Mouse (Mus musculus) heart, embryonic 14.5 days (tissue): ENCODE results near the gene Olfr1511. TPM values are rescaled to one million over a fixed set of nuclear protein-coding genes. Genes with fewer than 3 reads are reported as not detected.
"Not testable (repeated sequence)": the region's sequence is repeated elsewhere in the genome, so short reads cannot be mapped to it uniquely, and the experiment has no call there.

Source experiments
- ATAC-seq: fragments of 200-750 bp; cut with Nextera tagmentation; 2 replicates; pipeline ENCODE4 v1.8.0; 2017; ENCODE audit warnings: low read depth, moderate TSS enrichment; ENCODE audit not compliant: insufficient number of reproducible peaks, insufficient read depth, low FRiP score
- H3K27ac ChIP-seq, 2 experiments: fragments of 200-500 bp in 1 of 2; fragments of 300-500 bp in 1 of 2; sonication (generic) in 1 of 2; replicated peaks in 1 of 2; 2 replicates each; pipeline ENCODE4 v1.5.1; 2012 to 2014; ENCODE audit warnings: low read depth in 2 of 2, low read length in 2 of 2, control low read depth in 1 of 2, mild to moderate bottlenecking in 1 of 2, mixed read lengths in 1 of 2; ENCODE audit not compliant: control insufficient read depth in 1 of 2, insufficient read depth in 1 of 2
- H3K27me3 ChIP-seq: fragments of 300-500 bp; sonication (generic); 2 replicates; pipeline ENCODE4 v1.6.1; 2014; ENCODE audit warnings: mild to moderate bottlenecking, low read length, control low read depth; ENCODE audit not compliant: control insufficient read depth, insufficient read depth
- H3K36me3 ChIP-seq: fragments of 300-500 bp; sonication (generic); 2 replicates; pipeline ENCODE4 v1.6.1; 2014; ENCODE audit warnings: mild to moderate bottlenecking, control low read depth, low read length, mixed read lengths; ENCODE audit not compliant: control insufficient read depth, insufficient read depth
- H3K4me1 ChIP-seq, 2 experiments: fragments of 200-500 bp in 1 of 2; fragments of 300-500 bp in 1 of 2; sonication (generic) in 1 of 2; 2 replicates each; pipeline ENCODE4 v1.6.1; 2012 to 2014; ENCODE audit warnings: low read length in 2 of 2, control low read depth in 1 of 2, mixed read lengths in 1 of 2; ENCODE audit not compliant: control insufficient read depth in 2 of 2, insufficient read depth in 2 of 2
- H3K4me2 ChIP-seq: fragments of 300-500 bp; sonication (generic); 2 replicates; pipeline ENCODE4 v1.6.1; 2014; ENCODE audit warnings: mild to moderate bottlenecking, low read length
- H3K4me3 ChIP-seq, 2 experiments: fragments of 200-500 bp in 1 of 2; fragments of 300-500 bp in 1 of 2; sonication (generic) in 1 of 2; 2 replicates each; pipeline ENCODE4 v1.5.1; 2012 to 2014; ENCODE audit warnings: low read length in 2 of 2, mild to moderate bottlenecking in 2 of 2, control low read depth in 1 of 2, low read depth in 1 of 2, moderate library complexity in 1 of 2; ENCODE audit not compliant: control insufficient read depth in 1 of 2, insufficient read depth in 1 of 2
- H3K9ac ChIP-seq: fragments of 300-500 bp; sonication (generic); 2 replicates; pipeline ENCODE4 v1.6.1; 2014; ENCODE audit warnings: mild to moderate bottlenecking, low read length
- H3K9me3 ChIP-seq: fragments of 300-500 bp; sonication (generic); 2 replicates; pipeline ENCODE4 v1.6.1; 2016; ENCODE audit warnings: low read length, control low read depth; ENCODE audit not compliant: control insufficient read depth
- WGBS: fragments of 180-500 bp; shearing (Covaris S2); extraction: QIAGEN DNeasy Blood & Tissue Kit; methylation state at CpG from one replicate; pipeline ENCODE4 v1.1.7; 2014; 5-methylcytosine and 5-hydroxymethylcytosine counted together
- polyA plus RNA-seq: library from polyadenylated mRNA; unstranded; fragments of >200 nt; fragmentation: Nextera tagmentation; extraction: Ambion mirVana; gene quantifications from 2 replicates; pipeline ENCODE4 v1.2.1, GENCODE M21; 2014

The Olfr1511 gene
- not detected in 2 replicates for polyA plus RNA-seq

- 72% methylated on average over 4 of the region's 4 CpGs for WGBS
- no peaks in the 10 kb centered on the region for H3K36me3 ChIP-seq
- H3K4me2 ChIP-seq, result no peak within 1 kb of the TSS
- H3K9me3 ChIP-seq, result no peaks in the 10 kb centered on the region
- no peaks in the 10 kb centered on the region for H3K27me3 ChIP-seq
- H3K4me1 ChIP-seq, result no peaks in the 10 kb centered on the region
- H3K9ac ChIP-seq, result no peak within 1 kb of the TSS
- no peak within 1 kb of the TSS for H3K27ac ChIP-seq
- H3K4me3 ChIP-seq, result no peak within 1 kb of the TSS
- no peak for ATAC-seq
These were observed at the start of gene Olfr1511 for GRCm38 (mm10) chr14:52397279-52397678. Gene Olfr1511 (minus strand): TSS chr14:52397379.

DNA sequence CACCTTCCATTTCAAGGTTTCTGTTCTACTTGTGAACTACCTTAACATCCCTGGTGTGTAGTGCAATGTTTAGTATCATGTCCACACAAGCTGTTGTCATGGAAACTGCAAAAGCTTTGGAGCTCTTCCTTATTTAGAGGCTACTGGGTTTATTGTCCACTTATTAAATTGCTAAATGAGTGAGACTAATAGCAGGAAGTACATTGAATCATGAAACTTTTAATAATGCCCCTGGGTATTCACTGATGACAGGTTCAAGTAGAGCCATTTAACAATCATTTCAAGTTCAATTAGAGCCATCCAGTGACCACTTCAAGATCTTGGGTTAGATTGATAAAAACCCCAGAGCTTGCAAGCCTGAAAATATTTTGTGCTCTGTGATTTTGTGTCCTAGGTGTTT lies 45.5 kb upstream of the Olfr1511 start, which contains the start of gene Olfr1509:
Gene Olfr1509, plus strand, starts transcription at position 301 of the 400 bp plus-strand sequence.
- Histone ChIP-seq H3K9ac (no peak within 1 kb of the TSS), H3K9me3 (no peaks in the 10 kb centered on the region), H3K27ac (no peak within 1 kb of the TSS), H3K27me3 (no peaks in the 10 kb centered on the region), H3K4me1 (no peaks in the 10 kb centered on the region), H3K4me2 (no peak within 1 kb of the TSS), H3K4me3 (no peak within 1 kb of the TSS), H3K36me3 (no peaks in the 10 kb centered on the region)
- no peak for ATAC-seq

DNA sequence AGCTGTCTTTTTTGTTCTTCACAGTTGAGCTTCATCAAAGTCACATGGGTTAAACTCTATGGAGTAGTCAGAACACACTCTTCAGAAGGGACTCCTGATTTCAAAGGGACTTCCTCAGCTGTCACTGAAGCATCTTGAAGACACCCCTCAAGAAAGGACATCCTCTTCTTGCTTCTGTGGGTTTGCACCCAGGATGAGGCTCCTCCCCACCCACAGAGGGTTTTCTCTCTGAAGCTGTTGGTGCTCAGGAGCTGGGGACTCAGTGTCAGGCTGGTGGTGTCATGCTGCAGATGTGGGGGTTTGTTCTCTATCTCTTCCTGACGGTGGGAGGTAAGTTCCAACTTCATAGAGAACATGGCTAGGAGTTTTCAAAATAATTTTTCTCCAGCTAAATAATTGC lies 30.5 kb upstream of the Olfr1511 start:
- no peak overlapping the region for H3K4me2 ChIP-seq
- no peak overlapping the region for H3K27ac ChIP-seq
- H3K27me3 ChIP-seq, result no peaks in the 10 kb centered on the region
- no peaks in the 10 kb centered on the region for H3K4me1 ChIP-seq
- H3K9me3 ChIP-seq, result no peaks in the 10 kb centered on the region
- ATAC-seq, result no peak
- WGBS, result 83% methylated on average over 1 of the region's 1 CpGs
- H3K36me3 ChIP-seq, result no peaks in the 10 kb centered on the region
- H3K4me3 ChIP-seq, result no peak overlapping the region
- H3K9ac ChIP-seq, result no peak overlapping the region

GRCm38 (mm10) chr14:52414273-52414672 lies 17.1 kb upstream of the Olfr1511 start, which contains the start of gene Olfr1510:
Gene Olfr1510 (minus strand): TSS chr14:52414373.
- Histone ChIP-seq H3K27ac (no peak within 1 kb of the TSS), H3K4me1 (no peaks in the 10 kb centered on the region), H3K9me3 (no peaks in the 10 kb centered on the region), H3K36me3 (no peaks in the 10 kb centered on the region), H3K4me2 (no peak within 1 kb of the TSS), H3K4me3 (no peak within 1 kb of the TSS), H3K9ac (no peak within 1 kb of the TSS), H3K27me3 (no peaks in the 10 kb centered on the region)
- ATAC-seq, result no peak
- whole genome bisulfite sequencing, result 88% methylated on average over 3 of the region's 3 CpGs

DNA sequence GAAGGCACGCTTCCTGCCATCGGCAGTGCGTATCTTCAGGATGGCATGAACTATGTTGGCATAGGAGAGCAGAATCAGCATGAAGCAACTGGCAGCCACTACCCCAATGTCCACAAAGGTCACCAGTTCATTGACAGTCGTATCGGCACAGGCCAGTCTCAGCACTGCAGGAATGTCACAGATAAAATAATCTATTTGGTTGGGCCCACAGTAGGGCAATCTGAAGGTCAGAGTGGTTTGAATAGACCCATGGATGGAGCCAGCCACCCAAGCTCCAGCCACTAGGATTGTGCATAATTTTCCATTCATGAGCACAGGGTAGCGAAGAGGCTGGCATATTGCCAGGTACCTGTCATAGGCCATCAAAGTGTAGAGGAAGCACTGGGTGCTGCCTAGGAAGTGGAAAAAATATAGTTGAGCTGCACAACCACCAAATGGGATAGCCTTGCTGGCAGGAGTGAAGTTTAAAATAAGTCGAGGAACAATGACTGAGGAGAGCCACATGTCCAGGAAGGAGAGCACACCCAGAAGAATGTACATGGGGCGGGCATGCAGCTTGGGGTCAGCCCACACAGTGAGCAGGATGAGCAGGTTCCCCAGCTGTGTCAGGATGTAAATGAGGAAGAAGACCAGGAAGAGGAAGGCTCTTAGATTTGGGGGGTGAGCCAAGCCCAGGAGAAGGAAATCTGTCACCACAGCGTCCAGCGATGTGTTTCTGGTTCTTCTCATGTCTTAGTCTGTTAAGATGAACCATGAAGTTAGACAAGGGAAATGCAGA lies 13.2 kb upstream of the Olfr1511 start:
- H3K27me3 ChIP-seq, H3K4me2 ChIP-seq, H3K27ac ChIP-seq, H3K9me3 ChIP-seq, H3K36me3 ChIP-seq, H3K4me1 ChIP-seq, H3K4me3 ChIP-seq, H3K9ac ChIP-seq: not testable (repeated sequence)
- WGBS, result 50% methylated on average over 7 of the region's 10 CpGs
- 0 out of 2 replicates have a peak, but pooled peaks have one; percentile 26 for ATAC-seq

DNA sequence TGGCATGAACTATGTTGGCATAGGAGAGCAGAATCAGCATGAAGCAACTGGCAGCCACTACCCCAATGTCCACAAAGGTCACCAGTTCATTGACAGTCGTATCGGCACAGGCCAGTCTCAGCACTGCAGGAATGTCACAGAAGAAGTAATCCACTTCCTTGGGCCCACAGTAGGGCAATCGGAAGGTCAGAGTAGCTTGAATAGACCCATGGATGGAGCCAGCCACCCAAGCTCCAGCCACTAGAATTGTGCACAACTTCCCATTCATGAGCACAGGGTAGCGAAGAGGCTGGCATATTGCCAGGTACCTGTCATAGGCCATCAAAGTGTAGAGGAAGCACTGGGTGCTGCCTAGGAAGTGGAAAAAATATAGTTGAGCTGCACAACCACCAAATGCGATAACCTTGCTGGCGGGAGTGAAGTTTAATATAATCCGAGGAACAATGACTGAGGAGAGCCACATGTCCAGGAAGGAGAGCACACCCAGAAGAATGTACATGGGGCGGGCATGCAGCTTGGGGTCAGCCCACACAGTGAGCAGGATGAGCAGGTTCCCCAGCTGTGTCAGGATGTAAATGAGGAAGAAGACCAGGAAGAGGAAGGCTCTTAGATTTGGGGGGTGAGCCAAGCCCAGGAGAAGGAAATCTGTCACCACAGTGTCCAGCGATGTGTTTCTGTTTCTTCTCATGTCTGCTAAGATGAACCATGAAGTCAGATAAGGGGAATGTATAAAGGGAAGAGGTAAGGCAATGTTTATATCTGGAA lies 6.9 kb downstream of the Olfr1511 start:
- H3K4me1 ChIP-seq, H3K36me3 ChIP-seq, H3K4me3 ChIP-seq, H3K9me3 ChIP-seq, H3K27ac ChIP-seq, H3K27me3 ChIP-seq, H3K4me2 ChIP-seq, H3K9ac ChIP-seq: not testable (repeated sequence)
- peak; percentile 54; the same call in 1 of the 2 replicates for ATAC-seq
- WGBS, result 73% methylated on average over 9 of the region's 9 CpGs

DNA sequence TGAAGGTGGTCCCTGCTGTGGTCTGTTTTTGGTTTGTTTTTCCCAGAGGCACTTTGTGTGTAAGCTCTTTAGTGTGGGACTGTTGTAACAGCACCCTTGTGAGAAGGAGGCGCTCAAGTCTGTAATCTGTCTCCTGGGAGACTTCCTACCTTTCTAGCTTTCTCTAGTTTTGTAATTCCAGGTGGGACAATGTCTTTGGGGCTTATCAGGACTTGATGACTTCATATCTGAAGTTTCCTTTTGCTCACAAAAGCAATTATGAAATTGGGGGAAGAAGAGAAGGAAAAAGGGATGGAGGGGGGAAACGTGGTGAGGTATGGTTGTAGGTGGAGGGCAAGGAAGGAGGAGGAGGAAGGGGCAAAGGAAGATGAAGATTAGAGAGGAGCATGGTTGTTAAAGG lies 18.1 kb downstream of the Olfr1511 start, which contains the start of gene Olfr1512:
Gene Olfr1512, minus strand, starts transcription at position 101 of the 400 bp plus-strand sequence.
- Histone ChIP-seq H3K9me3 (no peaks in the 10 kb centered on the region), H3K27me3 (no peaks in the 10 kb centered on the region), H3K4me1 (no peaks in the 10 kb centered on the region), H3K27ac (no peak within 1 kb of the TSS), H3K36me3 (no peaks in the 10 kb centered on the region), H3K4me2 (no peak within 1 kb of the TSS), H3K9ac (no peak within 1 kb of the TSS), H3K4me3 (no peak within 1 kb of the TSS)
- WGBS, result 71% methylated on average over 2 of the region's 2 CpGs
- no peak for ATAC-seq
